Mouse (Mus musculus): ENCODE results near the gene Zfp423.

DNA sequence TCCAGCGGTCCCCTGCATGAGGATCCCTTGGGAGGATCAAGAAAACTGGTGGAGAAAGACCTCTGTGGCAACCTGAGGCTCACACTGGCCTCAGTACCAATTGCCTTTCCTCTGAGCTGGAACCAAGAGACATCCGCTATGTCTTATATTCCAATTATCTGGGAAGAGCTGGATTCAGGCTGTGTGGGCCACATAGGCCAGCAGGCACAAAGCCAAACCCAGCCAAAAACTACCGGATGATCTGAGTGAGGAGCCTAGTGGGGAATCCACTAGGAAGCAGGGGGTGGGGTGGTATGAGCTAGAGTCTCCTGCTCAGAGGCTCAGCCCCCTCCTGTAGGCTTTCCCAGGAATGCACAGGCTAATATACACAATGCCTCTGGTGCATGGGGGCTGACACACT is 273.4 kb downstream of the Zfp423 start:
- TF ChIP-seq ETS1 (IDR thresholded peaks at IDR 0.05; ENCODE audit: low read depth, low read length) (no peak), ELF1 (IDR thresholded peaks at IDR 0.05; ENCODE audit: low read depth, low read length) (no peak), MAX (IDR thresholded peaks at IDR 0.05; ENCODE audit: low read length) (no peak), CHD1 (IDR thresholded peaks at IDR 0.05; ENCODE audit: low read depth, low read length) (no peak), CTCF (IDR thresholded peaks at IDR 0.05 in 2 of 3, conservative IDR thresholded peaks at IDR 0.05 in 1 of 3; ENCODE audit: control insufficient read depth in 1 of 3, insufficient read depth in 1 of 3, low read depth in 2 of 3, low read length in 3 of 3, poor library complexity in 1 of 3, severe bottlenecking in 1 of 3) (no peak), ZKSCAN1 (IDR thresholded peaks at IDR 0.05; ENCODE audit: low read depth, low read length) (no peak), POLR2A (IDR thresholded peaks at IDR 0.05; ENCODE audit: control insufficient read depth in 1 of 2, insufficient read depth in 1 of 2, low read depth in 1 of 2, low read length in 2 of 2, poor library complexity in 1 of 2) (no peak), NELFE (IDR thresholded peaks at IDR 0.05; ENCODE audit: low read depth, low read length) (no peak), ZMIZ1 (IDR thresholded peaks at IDR 0.05; ENCODE audit: low read depth, low read length) (no peak), EP300 (IDR thresholded peaks at IDR 0.05; ENCODE audit: low read depth in 1 of 2, low read length in 2 of 2) (no peak), MXI1 (IDR thresholded peaks at IDR 0.05; ENCODE audit: low read depth, low read length) (no peak), GABPA (IDR thresholded peaks at IDR 0.05; ENCODE audit: low read depth, low read length) (no peak), RCOR1 (IDR thresholded peaks at IDR 0.05; ENCODE audit: low read depth, low read length) (no peak)
